Mouse (Mus musculus) forebrain, embryonic 16.5 days (tissue): ENCODE measurements around the gene Mrpl48. TPM values are rescaled to one million over a fixed set of nuclear protein-coding genes. Genes with fewer than 3 reads are reported as not detected.

Experiments
- ATAC-seq: fragments of 200-750 bp; cut with Nextera tagmentation; 2 replicates; pipeline ENCODE4 v1.8.0; 2017; ENCODE audit warnings: mild to moderate bottlenecking, moderate library complexity
- H3K27ac ChIP-seq: fragments of 300-500 bp; sonication (generic); 2 replicates; pipeline ENCODE4 v1.5.1; 2014; ENCODE audit warnings: low read length, control low read depth
- H3K27me3 ChIP-seq: fragments of 300-500 bp; sonication (generic); replicated peaks from 2 replicates; pipeline ENCODE4 v1.6.1; 2014; ENCODE audit warnings: low read length; ENCODE audit not compliant: control insufficient read depth, insufficient read depth
- H3K36me3 ChIP-seq: fragments of 300-500 bp; sonication (generic); 2 replicates; pipeline ENCODE4 v1.6.1; 2014; ENCODE audit not compliant: control insufficient read depth, insufficient read depth
- H3K4me1 ChIP-seq: fragments of 300-500 bp; sonication (generic); replicated peaks from 2 replicates; pipeline ENCODE4 v1.6.1; 2014; ENCODE audit warnings: low read length; ENCODE audit not compliant: control insufficient read depth, insufficient read depth
- H3K4me2 ChIP-seq: fragments of 300-500 bp; sonication (generic); 2 replicates; pipeline ENCODE4 v1.6.1; 2014; ENCODE audit warnings: mild to moderate bottlenecking, low read length, control low read depth
- H3K4me3 ChIP-seq: fragments of 300-500 bp; sonication (generic); replicated peaks from 2 replicates; pipeline ENCODE4 v1.5.1; 2014; ENCODE audit warnings: mild to moderate bottlenecking, low read length, control low read depth
- H3K9ac ChIP-seq: fragments of 300-500 bp; sonication (generic); replicated peaks from 2 replicates; pipeline ENCODE4 v1.6.1; 2014; ENCODE audit warnings: low read depth, low read length, control low read depth
- H3K9me3 ChIP-seq: fragments of 300-500 bp; sonication (generic); 2 replicates; pipeline ENCODE4 v1.6.1; 2016; ENCODE audit warnings: low read length; ENCODE audit not compliant: control insufficient read depth
- WGBS: fragments of 180-500 bp; shearing (Covaris S2); extraction: QIAGEN DNeasy Blood & Tissue Kit; methylation state at CpG from one replicate; pipeline ENCODE4 v1.1.7; 2014; 5-methylcytosine and 5-hydroxymethylcytosine counted together
- polyA plus RNA-seq: library from polyadenylated mRNA; unstranded; fragments of >200 nt; fragmentation: Nextera tagmentation; extraction: Ambion mirVana; gene quantifications from 2 replicates; pipeline ENCODE4 v1.2.1, GENCODE M21; 2015

Mrpl48 gene
- polyA plus RNA-seq, 1 experiment from 2014 or later, result 70.1 TPM

GRCm38 (mm10) chr7:100503076-100503475 is 105.0 kb downstream of the Mrpl48 start:
- no peak overlapping the region for H3K4me3 ChIP-seq
- H3K9ac ChIP-seq, result no peak overlapping the region
- WGBS, result 98% methylated on average over 5 of the region's 5 CpGs
- no peaks in the 10 kb centered on the region for H3K27me3 ChIP-seq
- no peaks in the 10 kb centered on the region for H3K9me3 ChIP-seq
- H3K27ac ChIP-seq, result no peak overlapping the region
- H3K4me2 ChIP-seq, result no peak overlapping the region
- no peak for ATAC-seq
- H3K36me3 ChIP-seq, result no peaks in the 10 kb centered on the region
- H3K4me1 ChIP-seq, result no peaks in the 10 kb centered on the region

- no peaks in the 10 kb centered on the region for H3K27me3 ChIP-seq
- H3K4me3 ChIP-seq, result no peak overlapping the region
- H3K27ac ChIP-seq, result no peak overlapping the region
- no peaks in the 10 kb centered on the region for H3K36me3 ChIP-seq
- no peak overlapping the region for H3K4me2 ChIP-seq
- H3K9me3 ChIP-seq, result no peaks in the 10 kb centered on the region
- WGBS, result 79% methylated on average over 7 of the region's 7 CpGs
- no peaks in the 10 kb centered on the region for H3K4me1 ChIP-seq
- H3K9ac ChIP-seq, result no peak overlapping the region
- ATAC-seq, result no peak
Measured at GRCm38 (mm10) chr7:100502374-100502922, 105.7 kb downstream of the Mrpl48 start.

GRCm38 (mm10) chr7:100501844-100502373 is 106.2 kb downstream of the Mrpl48 start:
- Histone ChIP-seq H3K4me1 (no peaks in the 10 kb centered on the region), H3K36me3 (no peaks in the 10 kb centered on the region)

DNA sequence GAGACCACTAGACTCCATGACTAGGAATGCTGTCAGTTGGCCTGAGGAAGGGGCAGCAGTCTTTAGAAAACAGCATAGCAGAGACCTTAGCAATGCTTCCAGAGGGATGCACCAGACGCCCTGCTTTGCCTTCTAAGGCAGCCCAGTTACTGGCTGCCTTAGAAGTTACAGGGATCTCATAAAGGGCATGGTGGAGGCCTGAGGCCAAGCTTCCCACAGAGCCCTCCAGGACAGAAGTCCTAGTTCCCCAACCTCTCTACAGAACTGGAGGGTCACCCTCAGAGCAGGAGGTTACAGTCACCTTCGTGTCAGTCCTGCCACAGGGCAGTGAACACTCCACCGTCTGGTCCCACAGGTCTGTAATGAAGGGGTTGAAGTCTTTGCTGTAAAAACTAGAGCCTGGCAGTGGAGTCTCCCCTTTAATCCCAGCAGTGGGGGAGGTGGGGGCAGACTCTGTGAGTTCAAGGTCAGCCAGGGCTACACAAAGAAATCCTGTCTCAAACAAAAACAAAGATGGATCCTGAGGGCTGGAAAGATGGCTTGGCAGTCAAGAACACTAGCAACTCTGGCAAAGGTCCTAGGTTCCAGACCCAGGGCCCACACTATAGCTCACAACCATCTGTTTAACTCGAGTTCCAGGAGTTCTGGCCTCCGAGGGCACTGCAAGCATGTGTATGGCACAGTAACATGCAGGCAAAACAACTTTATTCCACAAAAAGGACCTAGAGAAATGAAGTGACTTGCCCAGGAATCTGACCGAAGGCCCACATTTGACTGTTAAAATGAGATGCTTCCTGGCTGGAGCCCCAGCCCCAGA is 106.9 kb downstream of the Mrpl48 start:
- no peaks in the 10 kb centered on the region for H3K27me3 ChIP-seq
- ATAC-seq, result no peak
- H3K9me3 ChIP-seq, result no peaks in the 10 kb centered on the region
- H3K4me3 ChIP-seq, result no peak overlapping the region
- no peak overlapping the region for H3K9ac ChIP-seq
- H3K36me3 ChIP-seq, result no peaks in the 10 kb centered on the region
- no peak overlapping the region for H3K27ac ChIP-seq
- H3K4me1 ChIP-seq, result no peaks in the 10 kb centered on the region; the same call in 1 of the 2 replicates
- 73% methylated on average over 6 of the region's 6 CpGs for WGBS
- H3K4me2 ChIP-seq, result no peak overlapping the region

More at GRCm38 (mm10) chr7:100501844-100502373, 106.2 kb downstream of the Mrpl48 start:
- no peak overlapping the region for H3K4me3 ChIP-seq
- H3K9me3 ChIP-seq, result no peaks in the 10 kb centered on the region
- no peak overlapping the region for H3K27ac ChIP-seq
- H3K4me2 ChIP-seq, result no peak overlapping the region
- no peak for ATAC-seq
- H3K9ac ChIP-seq, result no peak overlapping the region
- no peaks in the 10 kb centered on the region for H3K27me3 ChIP-seq
- WGBS, result 66% methylated on average over 2 of the region's 2 CpGs

DNA sequence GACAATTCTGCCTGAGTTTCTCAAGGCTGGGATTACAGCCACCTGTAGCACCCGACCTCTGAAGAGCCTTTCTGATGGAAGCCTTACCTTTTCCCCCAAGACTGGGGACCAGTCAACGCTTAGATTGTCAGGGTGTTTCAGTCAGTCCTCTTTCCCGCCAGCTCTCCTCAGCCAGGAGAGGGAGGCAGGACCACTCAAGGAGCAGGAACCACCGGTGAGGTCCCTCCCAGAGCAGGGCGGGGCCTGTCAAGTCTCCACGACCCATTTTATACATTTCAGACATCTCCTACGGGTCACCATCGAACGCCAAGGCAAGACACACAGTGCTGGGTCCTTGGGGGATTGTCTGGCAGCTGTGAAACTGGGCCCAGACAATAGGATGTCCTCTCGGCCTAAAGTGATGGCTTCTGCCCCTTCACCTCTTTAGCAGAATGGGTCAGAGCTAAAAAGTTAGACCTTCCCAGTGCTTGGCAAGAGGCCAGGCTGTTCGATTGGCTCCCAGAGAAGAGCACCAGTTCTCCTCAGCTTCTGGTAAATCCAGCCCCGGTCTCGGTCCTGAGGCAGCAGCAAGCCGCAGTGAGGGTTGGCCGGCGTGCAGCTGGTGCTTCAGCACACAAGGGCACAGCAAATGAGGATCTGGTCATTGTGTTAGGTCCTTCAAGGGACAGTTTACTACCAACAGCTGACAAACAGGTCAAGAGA is 107.7 kb downstream of the Mrpl48 start:
- WGBS, result 77% methylated on average over 16 of the region's 16 CpGs
- Histone ChIP-seq H3K9me3 (no peaks in the 10 kb centered on the region), H3K9ac (no peak overlapping the region), H3K36me3 (no peaks in the 10 kb centered on the region), H3K27me3 (no peaks in the 10 kb centered on the region), H3K27ac (no peak overlapping the region), H3K4me3 (no peak overlapping the region), H3K4me2 (no peak overlapping the region), H3K4me1 (peaks cover 4% of the 10 kb centered on the region; the same call in 1 of the 2 replicates)
- no peak for ATAC-seq

DNA sequence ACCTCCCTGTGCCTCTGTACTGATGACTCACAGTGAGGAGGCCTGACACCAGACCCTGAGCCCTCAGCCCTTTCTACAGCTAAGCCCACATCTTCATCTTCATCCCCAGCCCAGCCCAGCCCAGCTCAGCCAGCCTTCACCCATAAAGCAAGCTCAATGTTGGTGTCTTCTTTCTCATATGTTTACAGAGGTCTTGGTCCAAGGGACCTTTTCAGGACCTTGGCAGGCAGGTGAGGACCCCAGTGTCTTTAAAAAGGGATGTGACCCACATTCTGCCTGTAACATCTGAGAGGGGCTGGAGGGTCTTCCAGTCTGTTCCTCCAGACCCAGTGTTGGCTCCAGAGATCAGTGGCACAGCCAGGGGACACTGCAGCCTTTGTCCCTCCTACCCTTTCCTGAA is 108.6 kb downstream of the Mrpl48 start:
- Histone ChIP-seq H3K4me3 (no peak overlapping the region), H3K27ac (no peak overlapping the region), H3K9me3 (no peaks in the 10 kb centered on the region), H3K9ac (no peak overlapping the region), H3K4me1 (peaks cover 6% of the 10 kb centered on the region; the same call in 1 of the 2 replicates), H3K36me3 (no peaks in the 10 kb centered on the region), H3K27me3 (no peaks in the 10 kb centered on the region), H3K4me2 (no peak overlapping the region)
- ATAC-seq, result no peak

- Histone ChIP-seq H3K4me1 (peaks cover 15% of the 10 kb centered on the region), H3K27ac (no peak overlapping the region), H3K4me3 (no peak overlapping the region), H3K9ac (no peak overlapping the region), H3K4me2 (no peak overlapping the region), H3K9me3 (no peaks in the 10 kb centered on the region), H3K27me3 (no peaks in the 10 kb centered on the region), H3K36me3 (no peaks in the 10 kb centered on the region)
- no peak for ATAC-seq
- 92% methylated on average over 13 of the region's 13 CpGs for WGBS
Measured at GRCm38 (mm10) chr7:100497982-100498381, 110.1 kb downstream of the Mrpl48 start.

GRCm38 (mm10) chr7:100497402-100497801 is 110.7 kb downstream of the Mrpl48 start:
- Histone ChIP-seq H3K4me3 (no peak overlapping the region), H3K27me3 (no peaks in the 10 kb centered on the region), H3K27ac (no peak overlapping the region), H3K9ac (no peak overlapping the region), H3K4me1 (peaks cover 19% of the 10 kb centered on the region), H3K9me3 (no peaks in the 10 kb centered on the region), H3K36me3 (no peaks in the 10 kb centered on the region), H3K4me2 (no peak overlapping the region)
- ATAC-seq, result no peak
- WGBS, result 92% methylated on average over 4 of the region's 4 CpGs

GRCm38 (mm10) chr7:100496791-100497190 is 111.3 kb downstream of the Mrpl48 start:
- no peak overlapping the region for H3K27ac ChIP-seq
- 97% methylated on average over 9 of the region's 9 CpGs for WGBS
- H3K4me3 ChIP-seq, result no peak overlapping the region

More at GRCm38 (mm10) chr7:100496791-100497190, 111.3 kb downstream of the Mrpl48 start:
- no peak for ATAC-seq
- Histone ChIP-seq H3K36me3 (no peaks in the 10 kb centered on the region), H3K27me3 (no peaks in the 10 kb centered on the region), H3K4me2 (no peak overlapping the region), H3K4me1 (peaks cover 19% of the 10 kb centered on the region), H3K9me3 (no peaks in the 10 kb centered on the region), H3K9ac (no peak overlapping the region)
